Mouse (Mus musculus) hindlimb bud, embryonic 11.5 days (tissue): ENCODE data around the gene Mex3d.

Experiments
- DNase-seq: peaks from one replicate; pipeline ENCODE4 v3.0.0-alpha.2; 2012; ENCODE audit warnings: low read depth, low spot score; ENCODE audit errors: extremely low spot score

The Mex3d gene

DNA sequence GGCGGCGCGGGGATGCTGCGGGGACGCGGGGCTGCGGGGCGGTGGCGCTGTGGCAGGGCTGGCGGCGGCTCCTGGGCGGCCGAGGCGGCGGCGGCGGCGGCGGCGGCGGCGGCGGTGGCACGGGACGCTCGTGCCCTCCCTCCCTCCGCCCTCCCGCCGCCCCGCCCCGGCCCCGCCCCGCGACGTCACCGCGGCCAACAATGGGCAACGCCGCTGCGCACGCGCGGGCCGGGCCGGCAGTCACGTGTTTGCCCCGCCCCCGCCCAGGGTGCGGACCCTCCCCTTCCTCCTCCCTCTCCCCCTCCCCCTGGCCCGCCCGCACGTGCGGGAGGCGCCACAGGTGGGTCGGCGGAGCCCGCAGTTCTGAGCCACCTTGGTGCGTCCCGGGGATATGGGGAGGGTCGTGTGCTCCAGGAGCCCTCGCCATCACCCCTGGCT is at the start of gene Mex3d:
Gene Mex3d, minus strand, starts transcription at position 138 of the 438 bp plus-strand sequence.
- DNase-seq, result no peak

DNA sequence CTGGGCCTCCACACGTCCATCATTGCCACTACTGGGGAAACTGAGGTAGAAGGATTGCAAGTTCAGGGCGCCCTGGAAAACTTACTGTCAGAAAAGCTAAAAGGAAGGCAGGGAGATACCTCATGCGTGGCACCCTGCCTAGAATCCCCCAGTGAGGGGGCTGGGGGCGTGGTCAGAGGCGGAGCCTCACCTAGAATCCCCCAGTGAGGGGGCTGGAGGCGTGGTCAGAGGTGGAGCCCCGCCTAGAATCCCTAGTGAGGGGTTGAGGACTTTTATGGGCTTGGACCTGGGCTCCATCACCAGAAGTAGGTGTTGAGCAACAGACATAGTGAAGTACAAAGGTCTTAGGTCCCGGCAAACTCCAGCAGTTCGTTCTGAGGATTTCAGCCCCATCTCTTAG is 48.8 kb upstream of the Mex3d start:
- no peak for DNase-seq

DNA sequence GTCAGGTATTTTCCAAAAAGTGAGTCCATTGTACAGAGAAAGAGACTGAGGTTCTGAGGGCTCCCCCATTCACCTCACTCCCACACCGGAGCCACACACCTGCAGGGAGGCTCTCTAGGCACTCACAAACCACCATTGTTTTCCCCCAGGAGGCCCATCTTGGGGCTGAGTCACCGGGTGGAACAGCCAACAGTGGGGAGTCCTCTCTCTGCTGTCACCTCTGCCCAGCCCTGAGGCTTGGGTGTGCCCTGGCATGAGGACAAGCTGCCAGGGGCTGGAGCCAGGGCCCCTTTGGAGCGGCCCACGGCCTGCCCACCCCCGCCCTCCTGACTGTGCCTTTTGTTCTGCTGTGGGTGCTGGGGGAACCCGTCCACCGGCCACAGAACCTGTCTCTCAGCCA is 48.3 kb upstream of the Mex3d start:
- no peak for DNase-seq

DNA sequence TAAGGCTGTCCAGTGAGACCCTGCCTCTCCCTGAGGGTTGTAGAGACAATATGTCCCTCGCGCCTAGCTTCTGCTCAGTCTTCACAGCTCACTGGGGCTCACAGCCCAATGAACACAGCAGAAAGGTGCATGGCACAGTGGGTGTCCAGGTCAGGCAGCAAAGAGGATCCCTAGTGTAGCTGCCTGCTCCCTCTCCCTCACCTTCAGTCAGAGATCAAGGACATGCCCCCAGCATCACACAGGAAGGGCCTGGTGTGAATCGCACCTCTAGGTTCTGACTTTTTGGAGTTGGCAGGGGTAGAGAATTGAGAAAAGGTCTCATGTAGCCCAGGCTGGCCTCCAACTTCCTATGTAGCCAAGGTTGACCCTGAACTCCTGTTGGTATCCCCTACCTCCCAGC is 47.4 kb upstream of the Mex3d start:
- DNase-seq, result no peak

DNA sequence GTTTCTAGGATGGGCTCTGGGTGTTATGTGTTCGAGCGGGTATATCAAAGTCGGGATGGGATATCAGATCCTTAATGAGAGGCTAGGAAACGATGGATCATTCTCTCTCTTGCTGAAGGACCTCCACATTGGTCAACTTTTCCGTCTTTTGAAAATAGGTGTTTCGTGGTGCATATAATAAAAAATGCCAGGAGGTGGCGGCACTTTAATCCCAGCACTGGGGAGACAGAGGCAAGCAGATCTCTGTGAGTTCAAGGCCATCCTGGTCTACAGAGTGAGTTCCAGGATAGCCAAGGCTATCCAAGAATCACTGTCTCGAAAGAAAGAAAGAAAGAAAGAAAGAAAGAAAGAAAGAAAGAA is 46.8 kb upstream of the Mex3d start:
- DNase-seq, result no peak

DNA sequence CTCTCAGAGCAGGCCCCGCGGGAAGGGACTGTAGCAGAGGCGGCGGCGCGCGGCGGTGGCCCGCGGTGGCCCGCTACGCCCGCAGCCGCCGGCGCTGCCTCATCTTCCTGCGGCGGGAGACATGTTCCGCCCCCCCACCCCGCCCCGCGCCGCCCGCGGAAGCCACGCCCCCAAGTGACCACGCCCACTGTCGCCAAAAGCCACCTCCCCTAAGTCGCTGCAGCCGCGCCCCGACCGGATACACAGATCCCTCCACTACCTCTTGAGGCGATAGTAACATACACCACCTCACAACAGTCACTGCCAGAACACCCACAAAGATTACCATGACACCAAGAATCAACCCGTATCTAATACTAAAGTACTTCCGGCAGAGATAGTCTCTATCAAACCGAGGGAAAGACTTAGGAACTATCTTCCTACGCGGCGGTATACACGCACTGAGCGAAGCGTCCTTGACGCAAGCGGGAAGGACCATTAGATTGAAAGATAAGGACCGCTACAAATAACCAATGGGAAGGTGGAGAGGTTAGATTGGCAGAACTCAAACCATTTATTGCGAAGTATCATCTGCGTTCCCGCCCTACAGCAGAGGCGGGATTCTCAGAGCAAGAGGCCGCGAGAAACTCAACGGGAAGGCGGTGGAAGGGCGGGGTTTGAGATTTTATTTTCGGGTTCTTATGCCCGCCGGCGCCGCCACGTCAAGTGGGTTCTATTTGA is 46.2 kb upstream of the Mex3d start, which contains the start of gene Tcf3:
Gene Tcf3, minus strand, starts transcription at position 135 of the 720 bp plus-strand sequence.
- DNase-seq, result peak; percentile 99

DNA sequence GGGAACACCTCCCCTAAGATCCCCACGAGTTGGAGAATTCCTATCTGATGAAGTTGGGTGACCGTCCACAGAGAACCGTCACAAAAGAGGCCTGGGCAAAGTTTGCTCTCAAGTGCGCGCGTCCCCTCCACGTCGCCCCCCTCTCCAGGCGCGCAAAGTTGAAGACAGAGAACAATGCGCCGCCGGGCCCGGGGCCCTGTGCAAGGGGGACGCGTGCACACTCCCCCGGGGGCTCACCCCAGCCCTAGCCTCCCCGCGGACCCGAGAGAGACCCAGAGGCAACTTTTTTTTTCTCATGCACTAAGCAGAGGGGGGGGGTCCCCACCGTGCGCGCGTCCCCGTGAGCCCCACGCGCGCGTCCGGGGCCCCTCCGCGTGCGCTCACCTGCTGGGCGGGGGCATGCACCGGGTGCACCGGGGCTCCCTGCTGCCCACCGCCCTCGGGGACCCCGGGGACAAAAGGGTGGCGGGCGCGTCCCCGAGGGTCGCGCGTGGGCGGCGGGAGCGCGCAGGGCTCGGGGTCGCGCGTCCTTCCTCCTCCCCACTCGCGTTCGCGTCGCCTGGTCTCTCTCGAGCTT is 45.6 kb upstream of the Mex3d start:
- DNase-seq, result no peak

DNA sequence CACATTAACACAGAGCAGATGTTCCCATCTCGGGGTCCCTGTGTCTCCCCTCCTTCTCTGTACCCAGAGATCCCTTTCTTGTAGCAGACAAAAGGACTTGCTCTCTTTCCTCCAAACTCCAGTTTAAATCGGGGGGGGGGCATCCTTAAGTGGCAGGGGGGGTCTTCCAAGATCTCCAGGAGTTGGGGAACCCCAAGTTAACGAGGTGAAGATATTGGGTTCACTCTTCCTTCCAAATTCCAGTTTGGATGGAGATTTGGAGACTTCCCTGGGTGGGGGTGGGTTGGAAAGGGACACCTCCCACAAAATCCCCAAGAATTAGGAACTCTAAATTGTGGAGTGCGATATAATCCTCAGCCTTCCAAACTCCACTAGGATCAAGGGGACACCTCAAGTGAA is 44.9 kb upstream of the Mex3d start:
- no peak for DNase-seq

DNA sequence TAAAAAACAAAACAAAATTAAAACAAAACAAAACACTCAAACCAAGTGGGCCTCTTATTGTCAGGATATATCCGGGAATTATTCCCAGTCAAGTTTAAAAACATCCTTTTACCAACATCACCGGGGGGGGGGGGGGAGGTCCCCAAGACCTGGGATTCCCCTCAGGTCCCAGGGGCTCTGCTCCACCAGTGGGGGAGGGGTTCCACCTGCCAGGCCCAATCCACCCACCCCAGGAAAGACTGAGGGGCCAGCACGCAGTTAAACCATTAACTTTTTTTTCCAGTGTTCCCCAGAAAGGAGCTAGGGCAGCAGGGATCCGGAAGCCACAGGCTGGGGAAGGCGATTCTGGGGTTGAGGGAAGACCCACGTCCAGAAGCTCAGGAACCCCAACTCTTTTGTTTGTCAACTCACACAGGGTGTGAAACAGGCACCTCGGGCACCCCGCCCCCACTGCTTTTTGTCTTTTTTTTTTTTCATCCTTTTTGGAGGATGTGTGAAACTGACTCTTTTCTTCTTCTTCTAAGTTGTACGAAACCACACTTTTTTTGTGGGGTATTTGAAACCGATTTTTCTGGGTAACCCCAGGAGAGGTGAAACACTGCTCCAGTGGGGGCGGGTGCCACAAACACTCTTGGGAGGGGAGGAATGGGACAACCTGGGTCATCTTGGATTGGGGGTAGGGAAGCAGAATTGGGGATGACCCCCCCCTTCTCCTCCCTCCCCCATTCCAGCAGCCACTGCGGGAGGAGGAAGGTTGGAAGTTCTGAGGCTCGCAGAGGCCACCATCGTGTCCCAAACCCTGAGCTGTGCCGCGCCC is 44.3 kb upstream of the Mex3d start:
- no peak for DNase-seq

DNA sequence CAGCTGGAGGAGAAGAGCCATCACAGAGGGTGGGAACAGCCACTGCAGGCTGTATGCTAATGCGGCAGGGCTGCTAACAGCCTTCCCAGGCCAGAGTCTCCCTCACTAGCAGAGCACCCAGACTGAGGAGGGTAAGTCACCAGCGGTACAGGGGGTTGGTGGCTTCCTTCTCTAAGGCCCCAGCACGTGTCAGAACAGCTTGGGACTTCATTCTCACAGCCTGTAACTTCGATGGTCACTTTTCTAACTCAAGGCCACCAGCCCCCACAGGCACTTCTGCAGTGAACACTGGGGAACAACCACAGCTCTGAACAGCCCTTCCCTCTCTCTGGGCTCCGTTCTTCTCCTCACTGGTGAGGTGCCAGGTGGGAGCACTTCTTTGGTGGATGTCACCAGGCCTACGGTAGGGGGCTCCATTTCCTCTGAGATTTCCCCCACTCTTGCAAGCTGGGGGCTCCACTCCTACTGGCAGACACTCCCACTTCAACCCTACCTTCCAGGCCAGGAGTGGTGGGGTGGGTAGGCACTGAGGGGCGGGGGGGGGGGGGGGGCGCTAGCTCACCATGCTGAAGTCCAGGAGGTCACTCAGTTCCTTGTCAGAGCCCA is 43.0 kb upstream of the Mex3d start:
- DNase-seq, result no peak

DNA sequence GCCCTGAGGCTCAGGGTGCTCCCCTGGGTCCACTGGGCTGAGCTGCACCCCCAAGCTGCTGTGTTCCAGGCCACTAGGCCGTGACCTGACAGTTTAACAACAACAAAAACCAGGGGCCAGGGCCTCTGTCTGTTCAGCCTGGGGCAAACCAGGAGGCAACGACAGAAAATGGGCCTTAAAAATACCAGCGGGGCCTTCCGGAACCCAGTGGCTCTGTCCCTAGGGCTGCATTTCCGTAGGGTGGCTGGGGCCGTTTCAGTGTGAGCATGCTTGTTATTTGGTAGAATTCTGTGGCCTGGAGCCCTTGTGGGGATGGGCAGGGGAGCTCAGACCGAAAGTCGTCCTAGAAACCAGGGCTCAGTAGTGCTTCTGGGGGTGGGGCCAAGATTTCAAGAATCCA is 42.3 kb upstream of the Mex3d start:
- no peak for DNase-seq

DNA sequence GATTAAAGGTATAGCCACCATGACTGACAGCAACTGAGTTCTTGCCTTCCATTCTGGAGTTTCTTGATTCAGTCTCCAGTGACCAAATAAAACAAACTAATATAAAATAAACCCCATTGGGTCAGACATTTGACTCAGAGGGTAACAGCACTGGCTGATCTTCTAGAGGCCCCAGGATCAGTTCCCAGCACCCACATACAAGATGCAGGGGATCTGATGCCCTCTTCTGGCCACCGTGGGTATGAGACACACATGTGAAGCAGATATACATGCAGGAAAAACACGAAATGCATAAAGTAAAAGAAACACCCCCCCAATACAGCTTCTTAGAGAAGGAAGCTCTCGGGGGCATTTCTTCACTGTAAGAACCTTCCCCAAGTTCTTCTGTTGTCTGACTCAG is 37.6 kb upstream of the Mex3d start:
- DNase-seq, result no peak

DNA sequence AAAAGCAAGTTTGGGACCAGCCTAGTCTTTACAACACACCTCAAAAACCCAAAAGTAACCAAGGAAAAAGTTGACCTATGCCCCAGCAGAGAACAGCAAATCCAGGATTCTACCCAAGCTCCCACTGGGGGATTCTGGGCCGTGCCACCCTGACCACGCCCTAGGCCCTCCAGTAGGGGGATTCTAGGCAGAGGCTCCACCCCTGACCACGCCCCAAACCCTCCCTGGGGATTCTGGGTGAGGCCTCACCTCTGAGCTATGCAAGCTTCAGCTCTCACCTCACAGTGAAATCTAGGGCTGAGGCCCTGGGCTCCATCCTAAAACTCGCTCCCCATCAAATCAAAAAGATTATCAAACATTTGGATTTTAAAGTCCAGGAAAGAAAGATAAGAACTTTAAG is 36.1 kb upstream of the Mex3d start:
- no peak for DNase-seq

DNA sequence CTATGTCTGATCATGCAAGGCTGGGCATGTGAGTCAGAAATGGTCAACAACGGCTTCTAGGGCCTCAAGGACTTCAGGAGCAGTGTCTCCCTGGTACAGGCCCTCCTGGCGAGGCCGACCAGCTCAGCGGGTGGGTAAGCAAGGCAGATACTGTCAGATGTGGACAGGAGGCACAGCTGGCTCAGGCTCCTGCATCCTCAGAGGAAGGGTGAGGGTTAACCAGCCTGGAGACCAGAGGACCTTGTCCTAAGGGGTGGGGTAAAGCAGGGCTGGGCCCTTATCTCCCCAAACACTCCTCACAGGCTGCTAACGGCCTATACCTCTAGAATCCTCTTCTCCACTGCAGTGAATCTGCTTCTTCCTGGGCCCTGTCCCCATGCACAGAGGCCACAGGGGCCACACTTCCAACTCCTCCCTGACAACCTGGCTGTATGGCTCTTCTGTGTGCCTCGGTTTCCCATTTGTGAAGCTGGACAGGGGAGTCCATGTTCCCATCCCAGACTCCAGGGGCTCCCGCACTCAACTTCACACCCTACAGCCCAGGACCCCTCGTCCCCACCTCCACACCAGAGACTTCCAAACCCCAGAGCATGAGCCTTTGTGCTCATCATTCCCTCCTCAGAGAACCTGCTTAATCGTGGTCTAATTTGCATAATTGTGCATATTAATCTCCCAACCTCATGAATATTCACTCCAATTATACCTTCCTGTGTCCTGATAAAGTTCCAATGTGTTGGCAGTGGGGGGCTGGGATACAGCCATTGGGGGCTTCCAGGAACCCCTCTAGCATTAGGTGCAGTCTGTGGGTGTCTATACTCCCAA is 34.4 kb upstream of the Mex3d start:
- no peak for DNase-seq

DNA sequence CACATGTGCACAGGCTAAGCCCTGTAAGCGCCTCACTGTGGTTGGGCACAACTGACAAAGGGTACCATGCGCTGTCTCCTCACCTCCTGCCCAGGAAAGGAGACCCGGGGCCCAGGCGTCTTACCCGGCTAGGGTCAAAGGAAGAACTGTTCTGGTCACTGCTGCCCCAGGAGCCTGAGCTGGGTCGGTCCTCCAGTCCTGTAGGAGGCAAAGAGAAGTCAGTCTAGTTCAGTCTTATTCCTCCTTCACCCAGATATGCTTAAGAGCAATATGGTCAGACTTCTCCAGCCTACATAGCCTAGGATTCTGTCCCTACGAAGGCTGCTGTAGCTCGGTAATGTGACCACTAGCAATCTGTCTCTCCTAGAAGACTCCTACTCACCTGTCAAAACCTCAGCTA is 33.7 kb upstream of the Mex3d start:
- DNase-seq, result no peak

DNA sequence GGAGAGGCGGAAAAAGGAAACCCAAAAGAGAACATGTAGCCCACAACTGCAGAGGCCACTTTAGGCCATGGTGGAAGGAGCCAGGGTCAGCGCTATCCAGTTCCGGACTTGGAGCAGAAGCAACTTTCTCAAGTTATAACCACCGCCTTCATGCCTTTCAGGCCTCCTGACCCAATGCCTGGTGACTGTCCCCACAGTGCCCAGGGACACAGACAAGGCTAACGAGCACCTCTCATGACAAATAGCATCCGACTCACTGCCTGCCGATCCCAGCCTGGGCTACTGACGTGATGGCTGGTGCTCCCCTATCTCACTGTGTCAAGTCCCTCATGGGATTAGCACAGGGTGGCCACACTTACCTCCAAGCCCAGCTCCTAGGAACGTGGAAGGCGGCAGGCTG is 33.3 kb upstream of the Mex3d start:
- DNase-seq, result no peak

DNA sequence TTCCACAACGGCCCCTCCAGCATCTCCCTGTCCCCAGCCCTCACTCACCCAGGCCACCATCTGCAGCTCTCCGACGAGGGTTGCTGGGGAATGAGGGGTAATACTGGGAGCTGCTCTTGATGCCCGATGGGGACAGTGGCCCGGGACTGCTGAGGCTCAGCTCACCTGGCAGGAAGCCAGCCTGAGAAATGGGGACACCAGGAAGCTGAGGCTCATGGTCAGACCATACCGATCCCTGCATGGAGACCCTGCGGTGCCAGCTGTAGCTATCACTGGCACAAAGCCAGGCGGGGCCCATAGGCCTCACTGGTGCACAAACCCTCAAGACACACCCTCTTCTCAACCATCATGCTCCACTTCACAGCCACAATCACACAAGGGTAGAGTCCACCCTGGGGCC is 32.0 kb upstream of the Mex3d start:
- DNase-seq, result no peak

DNA sequence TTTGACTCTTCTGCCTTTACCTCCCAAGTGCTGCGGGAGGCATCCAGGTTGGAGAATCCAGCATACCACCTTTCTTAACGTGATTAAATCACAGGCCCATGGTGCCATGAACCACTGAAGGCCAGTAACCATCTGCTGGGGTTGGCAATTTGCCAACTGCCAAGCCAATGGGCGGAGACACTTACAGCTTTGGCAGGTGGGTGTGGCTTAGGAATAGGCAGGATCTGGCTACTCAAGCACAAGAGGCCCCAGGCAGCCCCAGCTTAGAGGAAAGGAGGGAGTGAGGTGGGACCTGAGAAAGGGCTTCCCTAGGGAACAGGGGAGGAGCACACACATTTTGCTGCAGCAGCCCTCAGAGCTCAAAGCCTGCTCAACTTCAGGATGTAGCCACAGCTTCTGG is 30.9 kb upstream of the Mex3d start:
- no peak for DNase-seq

DNA sequence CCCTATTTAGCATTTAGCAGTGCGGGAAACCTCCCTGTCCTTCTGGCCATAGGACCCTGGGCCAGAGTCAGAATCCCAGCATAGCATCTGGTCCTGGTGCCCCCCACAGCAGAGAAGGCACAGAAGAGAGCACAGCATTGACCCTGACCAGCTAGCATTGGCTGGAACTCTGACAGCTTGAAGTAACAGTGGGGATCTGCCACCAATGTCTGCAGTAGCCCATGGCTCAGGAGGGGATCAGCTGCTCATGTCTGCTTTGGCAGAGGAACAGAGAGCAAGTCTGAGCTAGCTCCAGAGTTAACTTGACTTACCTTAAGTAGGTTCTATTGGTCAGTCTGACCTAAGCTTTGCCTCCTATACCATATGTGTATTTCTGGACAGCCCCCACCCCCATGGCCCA is 30.4 kb upstream of the Mex3d start:
- DNase-seq, result no peak

DNA sequence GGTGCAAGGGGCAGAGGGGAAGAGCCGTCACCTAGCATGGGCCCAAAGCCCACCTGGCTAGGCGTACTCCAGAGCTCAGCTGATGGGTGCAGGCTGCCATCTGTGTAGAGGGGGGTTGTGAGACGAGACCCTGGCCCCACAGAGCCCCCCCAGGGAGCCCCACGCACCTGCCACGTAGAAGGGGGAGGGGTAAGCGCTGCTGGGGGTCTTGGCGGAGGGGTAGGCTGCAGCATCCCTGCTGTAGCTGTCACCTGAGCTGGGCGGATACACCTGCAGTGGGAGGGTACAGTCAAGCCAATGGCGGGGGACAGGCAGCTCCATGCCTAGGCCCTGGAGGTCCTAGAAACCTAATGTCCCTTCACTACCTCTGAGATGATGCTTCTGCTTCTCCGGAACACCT is 29.9 kb upstream of the Mex3d start:
- DNase-seq, result no peak

DNA sequence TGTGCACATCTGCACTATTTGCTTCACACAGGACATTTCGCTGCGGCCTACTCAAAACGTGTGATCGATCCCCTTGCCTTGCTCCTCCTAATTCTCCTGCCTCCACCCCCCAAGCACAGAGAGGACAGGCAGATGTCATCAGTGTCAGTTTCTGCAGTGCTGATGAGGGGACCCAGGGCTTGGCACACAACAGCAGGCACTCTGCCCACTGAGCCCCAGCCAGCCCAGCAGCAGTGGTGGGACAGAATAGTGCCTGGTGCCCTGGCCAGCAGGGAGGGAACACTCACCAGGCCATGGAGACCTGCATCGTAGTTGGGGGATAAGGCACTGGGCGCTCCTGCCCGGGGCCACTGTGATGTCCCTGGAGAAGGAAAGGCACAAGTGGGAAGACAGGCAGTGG is 28.1 kb upstream of the Mex3d start:
- no peak for DNase-seq
